ENCODE assay signal across 7 mouse cellular contexts in genomic region chr13:93989736-93990611, GRCm38 (mm10).
A peak's percentile ranks its signal among the peaks of the same experiment; 100 is the strongest.
DNase-seq lines count a peak whose midpoint lies in the region; ATAC-seq lines count a peak whose summit lies in the region.

No protein-coding gene starts in this region.

- H3K27ac ChIP-seq in brown adipose tissue, adult 24 weeks (replicated peaks; ENCODE audit: low read depth, low read length) = 0 out of 2 replicates have a peak overlapping the region, but pooled peaks have one; percentile 36

- peak; percentile 86 for DNase-seq in ZHBTc4 (ENCODE audit: low read depth, low spot score)
- peak; percentile 22 for DNase-seq in kidney, adult 18-20 months
- no peak for DNase-seq in cerebellum, adult 9-10 months
- DNase-seq in right cerebral cortex, postnatal 14 days = no peak
- DNase-seq in cerebellum, postnatal 14 days = no peak

- H3K4me3 ChIP-seq in brown adipose tissue, adult 24 weeks (ENCODE audit: insufficient read depth, low read depth, low read length) = no peak overlapping the region

- ATAC-seq in megakaryocyte, adult 5-6 weeks (ENCODE audit: poor library complexity, severe bottlenecking) = peak; percentile 62

- peaks cover 14% of the 10 kb centered on the region for H3K4me1 ChIP-seq in brown adipose tissue, adult 24 weeks (ENCODE audit: control insufficient read depth, insufficient read depth, insufficient read length, low read length)

Comparison
In these comparisons a context has a peak if more than half of its experiments do, and no peak if none do; other contexts are left out.
1. DNase-seq: peak in ZHBTc4 (single experiment) and kidney, adult 18-20 months (single experiment); none in cerebellum, adult 9-10 months (single experiment), right cerebral cortex, postnatal 14 days (single experiment) and cerebellum, postnatal 14 days (0 of 2).